Mouse (Mus musculus) neural tube, embryonic 12.5 days (tissue): ENCODE measurements around the gene Filip1l. TPM values are rescaled to one million over a fixed set of nuclear protein-coding genes. Genes with fewer than 3 reads are reported as not detected.

Experiments
- ATAC-seq: fragments of 200-750 bp; cut with Nextera tagmentation; 2 replicates; pipeline ENCODE4 v1.8.0; 2017; ENCODE audit warnings: low read depth, mild to moderate bottlenecking, moderate TSS enrichment, moderate library complexity; ENCODE audit not compliant: low FRiP score
- H3K27ac ChIP-seq: fragments of 300-500 bp; sonication (generic); 2 replicates; pipeline ENCODE4 v1.5.1; 2016
- H3K27me3 ChIP-seq: fragments of 300-500 bp; sonication (generic); replicated peaks from 2 replicates; pipeline ENCODE4 v1.6.1; 2016; ENCODE audit warnings: mild to moderate bottlenecking
- H3K36me3 ChIP-seq: fragments of 300-500 bp; sonication (generic); 2 replicates; pipeline ENCODE4 v1.6.1; 2016; ENCODE audit warnings: mild to moderate bottlenecking
- H3K4me1 ChIP-seq: fragments of 300-500 bp; sonication (generic); 2 replicates; pipeline ENCODE4 v1.6.1; 2016
- H3K4me2 ChIP-seq: fragments of 300-500 bp; sonication (generic); replicated peaks from 2 replicates; pipeline ENCODE4 v1.6.1; 2016; ENCODE audit warnings: mild to moderate bottlenecking
- H3K4me3 ChIP-seq: fragments of 300-500 bp; sonication (generic); 2 replicates; pipeline ENCODE4 v1.5.1; 2016
- H3K9ac ChIP-seq: fragments of 300-500 bp; sonication (generic); 2 replicates; pipeline ENCODE4 v1.6.1; 2016; ENCODE audit warnings: mild to moderate bottlenecking
- H3K9me3 ChIP-seq: fragments of 300-500 bp; sonication (generic); 2 replicates; pipeline ENCODE4 v1.6.1; 2016; ENCODE audit warnings: mild to moderate bottlenecking
- WGBS: fragments of 180-500 bp; shearing (Covaris S2); methylation state at CpG from one replicate; pipeline ENCODE4 v1.1.7; 2016; 5-methylcytosine and 5-hydroxymethylcytosine counted together
- polyA plus RNA-seq: library from polyadenylated mRNA; unstranded; fragments of >200 nt; fragmentation: Nextera tagmentation; extraction: Ambion mirVana; gene quantifications from 2 replicates; pipeline ENCODE4 v1.2.1, GENCODE M21; 2016

The Filip1l gene
- polyA plus RNA-seq, 1 experiment from 2014 or later, result 8.5 TPM

- 81% methylated on average over 8 of the region's 8 CpGs for WGBS
- no peak for ATAC-seq
- no peaks in the 10 kb centered on the region for H3K27me3 ChIP-seq
These were observed 23.9 kb upstream of the Filip1l start for GRCm38 (mm10) chr16:57329028-57329427.

GRCm38 (mm10) chr16:57330111-57330510 is 22.8 kb upstream of the Filip1l start:
- no peak overlapping the region for H3K9ac ChIP-seq
- no peaks in the 10 kb centered on the region for H3K4me1 ChIP-seq
- WGBS, result 82% methylated on average over 2 of the region's 2 CpGs
- no peaks in the 10 kb centered on the region for H3K9me3 ChIP-seq
- no peak overlapping the region for H3K4me3 ChIP-seq
- ATAC-seq, result no peak
- no peak overlapping the region for H3K4me2 ChIP-seq
- H3K36me3 ChIP-seq, result no peaks in the 10 kb centered on the region
- no peak overlapping the region for H3K27ac ChIP-seq
- no peaks in the 10 kb centered on the region for H3K27me3 ChIP-seq

More at GRCm38 (mm10) chr16:57329028-57329427, 23.9 kb upstream of the Filip1l start:
- Histone ChIP-seq H3K9ac (no peak overlapping the region), H3K4me2 (no peak overlapping the region), H3K4me1 (no peaks in the 10 kb centered on the region), H3K9me3 (no peaks in the 10 kb centered on the region), H3K4me3 (no peak overlapping the region), H3K27ac (no peak overlapping the region), H3K36me3 (no peaks in the 10 kb centered on the region)

- Histone ChIP-seq H3K9ac (no peak overlapping the region), H3K4me2 (no peak overlapping the region)
- 82% methylated on average over 7 of the region's 7 CpGs for WGBS
These were observed 20.6 kb upstream of the Filip1l start for GRCm38 (mm10) chr16:57332301-57332700.

GRCm38 (mm10) chr16:57336770-57337423 is 16.0 kb upstream of the Filip1l start:
- no peaks in the 10 kb centered on the region for H3K4me1 ChIP-seq
- no peak overlapping the region for H3K4me2 ChIP-seq
- no peak overlapping the region for H3K27ac ChIP-seq
- H3K9me3 ChIP-seq, result no peaks in the 10 kb centered on the region
- H3K4me3 ChIP-seq, result no peak overlapping the region
- 78% methylated on average over 11 of the region's 11 CpGs for WGBS
- H3K36me3 ChIP-seq, result no peaks in the 10 kb centered on the region
- H3K9ac ChIP-seq, result no peak overlapping the region
- ATAC-seq, result no peak
- no peaks in the 10 kb centered on the region for H3K27me3 ChIP-seq

More at GRCm38 (mm10) chr16:57332301-57332700, 20.6 kb upstream of the Filip1l start:
- Histone ChIP-seq H3K4me3 (no peak overlapping the region), H3K4me1 (no peaks in the 10 kb centered on the region), H3K36me3 (no peaks in the 10 kb centered on the region), H3K27ac (no peak overlapping the region), H3K27me3 (no peaks in the 10 kb centered on the region), H3K9me3 (no peaks in the 10 kb centered on the region)
- ATAC-seq, result no peak

GRCm38 (mm10) chr16:57339765-57340612 is 12.9 kb upstream of the Filip1l start:
- no peak overlapping the region for H3K27ac ChIP-seq
- no peak overlapping the region for H3K4me2 ChIP-seq
- H3K9me3 ChIP-seq, result no peaks in the 10 kb centered on the region
- H3K4me3 ChIP-seq, result no peak overlapping the region
- ATAC-seq, result no peak
- whole genome bisulfite sequencing, result 92% methylated on average over 8 of the region's 8 CpGs
- no peaks in the 10 kb centered on the region for H3K4me1 ChIP-seq
- no peaks in the 10 kb centered on the region for H3K36me3 ChIP-seq
- no peak overlapping the region for H3K9ac ChIP-seq
- H3K27me3 ChIP-seq, result no peaks in the 10 kb centered on the region

GRCm38 (mm10) chr16:57340613-57340898 is 12.3 kb upstream of the Filip1l start:
- Histone ChIP-seq H3K27ac (no peak overlapping the region), H3K36me3 (no peaks in the 10 kb centered on the region), H3K9ac (no peak overlapping the region), H3K4me2 (no peak overlapping the region), H3K4me3 (no peak overlapping the region), H3K27me3 (no peaks in the 10 kb centered on the region), H3K9me3 (no peaks in the 10 kb centered on the region), H3K4me1 (no peaks in the 10 kb centered on the region)
- ATAC-seq, result no peak
- WGBS, result 80% methylated on average over 5 of the region's 5 CpGs

- H3K4me1 ChIP-seq, result no peaks in the 10 kb centered on the region
- no peak overlapping the region for H3K27ac ChIP-seq
- no peaks in the 10 kb centered on the region for H3K27me3 ChIP-seq
- no peak overlapping the region for H3K4me3 ChIP-seq
- WGBS, result 67% methylated on average over 3 of the region's 3 CpGs
- no peaks in the 10 kb centered on the region for H3K36me3 ChIP-seq
- no peak overlapping the region for H3K9ac ChIP-seq
- ATAC-seq, result no peak
- H3K4me2 ChIP-seq, result no peak overlapping the region
- no peaks in the 10 kb centered on the region for H3K9me3 ChIP-seq
These were observed 6.6 kb upstream of the Filip1l start for GRCm38 (mm10) chr16:57346258-57346657.

GRCm38 (mm10) chr16:57349039-57349438 is 3.9 kb upstream of the Filip1l start:
- 90% methylated on average over 3 of the region's 3 CpGs for WGBS
- Histone ChIP-seq H3K9me3 (no peaks in the 10 kb centered on the region), H3K27ac (no peak overlapping the region), H3K27me3 (no peaks in the 10 kb centered on the region), H3K4me2 (no peak overlapping the region), H3K36me3 (no peaks in the 10 kb centered on the region), H3K4me3 (no peak overlapping the region), H3K4me1 (peaks cover 2% of the 10 kb centered on the region; the same call in 1 of the 2 replicates), H3K9ac (no peak overlapping the region)
- ATAC-seq, result no peak

GRCm38 (mm10) chr16:57349689-57350088 is 3.2 kb upstream of the Filip1l start:
- H3K27ac ChIP-seq, result no peak overlapping the region
- 73% methylated on average over 3 of the region's 3 CpGs for WGBS
- H3K4me2 ChIP-seq, result no peak overlapping the region
- no peak overlapping the region for H3K9ac ChIP-seq
- no peak overlapping the region for H3K4me3 ChIP-seq
- H3K4me1 ChIP-seq, result peaks cover 2% of the 10 kb centered on the region; the same call in 1 of the 2 replicates
- no peaks in the 10 kb centered on the region for H3K27me3 ChIP-seq
- no peaks in the 10 kb centered on the region for H3K9me3 ChIP-seq
- H3K36me3 ChIP-seq, result no peaks in the 10 kb centered on the region
- no peak for ATAC-seq

GRCm38 (mm10) chr16:57353166-57353721 is 351 bp downstream of the Filip1l start:
- no peak overlapping the region for H3K9ac ChIP-seq
- H3K4me1 ChIP-seq, result peaks cover 2% of the 10 kb centered on the region; the same call in 1 of the 2 replicates
- 81% methylated on average over 11 of the region's 11 CpGs for WGBS
- no peak for ATAC-seq
- no peaks in the 10 kb centered on the region for H3K36me3 ChIP-seq
- H3K27ac ChIP-seq, result no peak overlapping the region
- H3K9me3 ChIP-seq, result no peaks in the 10 kb centered on the region
- no peak overlapping the region for H3K4me2 ChIP-seq
- no peaks in the 10 kb centered on the region for H3K27me3 ChIP-seq
- no peak overlapping the region for H3K4me3 ChIP-seq

- WGBS, result 79% methylated on average over 6 of the region's 6 CpGs
- H3K27me3 ChIP-seq, result no peaks in the 10 kb centered on the region
- no peak overlapping the region for H3K9ac ChIP-seq
- H3K4me1 ChIP-seq, result peaks cover 2% of the 10 kb centered on the region; the same call in 1 of the 2 replicates
- no peak for ATAC-seq
- no peak overlapping the region for H3K4me3 ChIP-seq
- no peak overlapping the region for H3K27ac ChIP-seq
- no peaks in the 10 kb centered on the region for H3K36me3 ChIP-seq
- H3K9me3 ChIP-seq, result no peaks in the 10 kb centered on the region
- H3K4me2 ChIP-seq, result no peak overlapping the region
These were observed 1.0 kb downstream of the Filip1l start for GRCm38 (mm10) chr16:57353932-57354331.

- Histone ChIP-seq H3K27ac (no peak overlapping the region), H3K4me2 (no peak overlapping the region), H3K9me3 (no peaks in the 10 kb centered on the region), H3K27me3 (no peaks in the 10 kb centered on the region), H3K4me3 (no peak overlapping the region), H3K36me3 (no peaks in the 10 kb centered on the region), H3K9ac (no peak overlapping the region), H3K4me1 (peaks cover 2% of the 10 kb centered on the region; the same call in 1 of the 2 replicates)
- ATAC-seq, result no peak
- 89% methylated on average over 6 of the region's 6 CpGs for WGBS
These were observed 3.6 kb downstream of the Filip1l start for GRCm38 (mm10) chr16:57356454-57356853.
